Mouse (Mus musculus) ES-E14 (cell line): ENCODE results near the gene Calm3. TPM values are rescaled to one million over a fixed set of nuclear protein-coding genes. Genes with fewer than 3 reads are reported as not detected.

ENCODE experiments used
- DNase-seq: peaks from one replicate; pipeline ENCODE4 v3.0.0-alpha.2; 2013; ENCODE audit warnings: low read depth, low spot score
- H3K27ac ChIP-seq: 2 replicates; pipeline ENCODE4 v1.5.1; 2012; ENCODE audit warnings: low read depth, mild to moderate bottlenecking, low read length, moderate library complexity, mixed read lengths; ENCODE audit not compliant: poor library complexity, insufficient read depth, severe bottlenecking
- H3K36me3 ChIP-seq: 2 replicates; pipeline ENCODE4 v1.6.1; 2012; ENCODE audit warnings: mild to moderate bottlenecking, low read length, moderate library complexity, mixed read lengths; ENCODE audit not compliant: control insufficient read depth, poor library complexity, insufficient read depth, severe bottlenecking
- H3K4me1 ChIP-seq, 2 experiments: fragments of 150-350 bp in 1 of 2; sonication (generic) in 1 of 2; 2 replicates each; pipeline ENCODE4 v1.6.1; 2012; ENCODE audit warnings: low read length in 2 of 2, mild to moderate bottlenecking in 1 of 2, mixed read lengths in 1 of 2; ENCODE audit not compliant: control insufficient read depth in 2 of 2, insufficient read depth in 2 of 2, poor library complexity in 1 of 2
- H3K4me3 ChIP-seq, 2 experiments: fragments of 150-350 bp in 1 of 2; sonication (generic) in 1 of 2; 2 replicates each; pipeline ENCODE4 v1.5.1; 2012; ENCODE audit warnings: low read length in 2 of 2, low read depth in 1 of 2, mild to moderate bottlenecking in 1 of 2, mixed read lengths in 1 of 2; ENCODE audit not compliant: insufficient read depth in 1 of 2, poor library complexity in 1 of 2, severe bottlenecking in 1 of 2
- H3K9ac ChIP-seq: 2 replicates; pipeline ENCODE4 v1.6.1; 2012; ENCODE audit warnings: low read depth, mild to moderate bottlenecking, low read length, mixed read lengths; ENCODE audit not compliant: poor library complexity, insufficient read depth, severe bottlenecking
- H3K9me3 ChIP-seq: fragments of 150-350 bp; sonication (generic); 2 replicates; pipeline ENCODE4 v1.6.1; 2012; ENCODE audit warnings: low read depth, mild to moderate bottlenecking, low read length; ENCODE audit not compliant: control insufficient read depth, insufficient read depth
- CHD2 ChIP-seq: IDR thresholded peaks from 2 replicates; pipeline ENCODE4 v1.6.1; 2014; ENCODE audit warnings: mild to moderate bottlenecking, low read depth, low read length, inconsistent platforms
- HCFC1 ChIP-seq: IDR thresholded peaks from 2 replicates; pipeline ENCODE4 v1.6.1; 2012; ENCODE audit warnings: low read length, inconsistent platforms, borderline replicate concordance; ENCODE audit not compliant: insufficient read depth
- MAFK ChIP-seq: IDR thresholded peaks from 2 replicates; pipeline ENCODE4 v1.6.1; 2014; ENCODE audit warnings: mild to moderate bottlenecking, low read depth, low read length, inconsistent platforms; ENCODE audit not compliant: insufficient read depth
- ZC3H11A ChIP-seq: IDR thresholded peaks from 2 replicates; pipeline ENCODE4 v1.6.1; 2012; ENCODE audit warnings: low read depth, mild to moderate bottlenecking, inconsistent platforms, low read length, borderline replicate concordance
- ZNF384 ChIP-seq: IDR thresholded peaks from 2 replicates; pipeline ENCODE4 v1.6.1; 2012; ENCODE audit warnings: low read depth, low read length, inconsistent platforms
- in situ Hi-C, 2 experiments: fragments of 600-800 bp; cut with MboI; formaldehyde crosslinking; loops; one replicate each; pipeline ENCODE4 v1.15.1; 2025; ENCODE audit warnings: low sequenced_read_pairs in 2 of 2, inconsistent platforms in 1 of 2; ENCODE audit not compliant: unreplicated experiment in 2 of 2
- total RNA-seq: library from RNA; depleted of rRNA; stranded (reverse); fragments of 300-350 nt; gene quantifications from 2 replicates; pipeline ENCODE4 v1.2.3, GENCODE M21; 2012

Calm3 gene
- total RNA-seq, 1 experiment: 198 TPM

- peaks cover 0 to 4% of the 10 kb centered on the region in 2 experiments; a peak in 3 of 4 replicates for H3K4me1 ChIP-seq
- H3K4me3 ChIP-seq: peak within 1 kb of the TSS; percentile 70 to 76
- no peaks in the 10 kb centered on the region for H3K9me3 ChIP-seq
- in situ Hi-C loops: no loop called here
- no peaks in the 10 kb centered on the region for H3K36me3 ChIP-seq
- peak within 1 kb of the TSS; percentile 52 for H3K9ac ChIP-seq
- DNase-seq: peak; percentile 78
- TF ChIP-seq CHD2: no peak
- TF ChIP-seq MAFK: no peak
- no peak for TF ChIP-seq ZNF384
- no peak for TF ChIP-seq ZC3H11A
- TF ChIP-seq HCFC1: no peak; the same call in 1 of the 2 replicates
- H3K27ac ChIP-seq: no peak within 1 kb of the TSS
Measured at GRCm38 (mm10) chr7:16944061-16944807, 20.3 kb upstream of the Calm3 start, which contains the start of gene Pnmal2. Pnmal2 (plus strand) TSS chr7:16944682.

GRCm38 (mm10) chr7:16942861-16943260 is 18.9 kb upstream of the Calm3 start:
- H3K4me1 ChIP-seq: peaks cover 0 to 4% of the 10 kb centered on the region in 2 experiments; a peak in 3 of 4 replicates
- no peak for DNase-seq
- no peak overlapping the region for H3K9ac ChIP-seq
- no peak overlapping the region for H3K4me3 ChIP-seq
- in situ Hi-C loops: no loop called here
- no peak overlapping the region for H3K27ac ChIP-seq
- no peaks in the 10 kb centered on the region for H3K36me3 ChIP-seq
- TF ChIP-seq MAFK: no peak
- TF ChIP-seq ZNF384: no peak
- no peak for TF ChIP-seq CHD2
- no peak for TF ChIP-seq ZC3H11A
- TF ChIP-seq HCFC1: no peak
- no peaks in the 10 kb centered on the region for H3K9me3 ChIP-seq

- Histone ChIP-seq H3K9ac (no peak overlapping the region), H3K4me1 (peaks cover 0 to 5% of the 10 kb centered on the region in 2 experiments; a peak in 2 of 4 replicates), H3K4me3 (no peak overlapping the region), H3K27ac (no peak overlapping the region), H3K9me3 (no peaks in the 10 kb centered on the region), H3K36me3 (no peaks in the 10 kb centered on the region)
- no peak for TF ChIP-seq ZC3H11A
- TF ChIP-seq CHD2: no peak
- TF ChIP-seq ZNF384: no peak
- no peak for TF ChIP-seq MAFK
- TF ChIP-seq HCFC1: no peak
- in situ Hi-C loops: no loop called here
- DNase-seq: no peak
Measured at GRCm38 (mm10) chr7:16940292-16940691, 16.4 kb upstream of the Calm3 start.

- no peak for DNase-seq
- H3K36me3 ChIP-seq: no peaks in the 10 kb centered on the region
- no peak overlapping the region for H3K9ac ChIP-seq
- H3K9me3 ChIP-seq: no peaks in the 10 kb centered on the region
- no peak overlapping the region for H3K27ac ChIP-seq
- in situ Hi-C loops: no loop called here
- H3K4me3 ChIP-seq: no peak overlapping the region
- peaks cover 0 to 3% of the 10 kb centered on the region in 2 experiments; a peak in 2 of 4 replicates for H3K4me1 ChIP-seq
- TF ChIP-seq MAFK (no peak), ZNF384 (no peak), CHD2 (no peak), ZC3H11A (no peak), HCFC1 (no peak)
Measured at GRCm38 (mm10) chr7:16938117-16938791, 14.3 kb upstream of the Calm3 start.
